Mouse (Mus musculus): ENCODE results near the gene Slc30a2. TPM values are rescaled to one million over a fixed set of nuclear protein-coding genes. Genes with fewer than 3 reads are reported as not detected.

The Slc30a2 gene
- total RNA-seq (2023), result under 1 TPM in 1 of 2 experiments, not detected in 1; 0.51 TPM

GRCm38 (mm10) chr4:134343071-134344031, at the start of gene Slc30a2:
Gene Slc30a2 (plus strand): TSS chr4:134343181.

DNA sequence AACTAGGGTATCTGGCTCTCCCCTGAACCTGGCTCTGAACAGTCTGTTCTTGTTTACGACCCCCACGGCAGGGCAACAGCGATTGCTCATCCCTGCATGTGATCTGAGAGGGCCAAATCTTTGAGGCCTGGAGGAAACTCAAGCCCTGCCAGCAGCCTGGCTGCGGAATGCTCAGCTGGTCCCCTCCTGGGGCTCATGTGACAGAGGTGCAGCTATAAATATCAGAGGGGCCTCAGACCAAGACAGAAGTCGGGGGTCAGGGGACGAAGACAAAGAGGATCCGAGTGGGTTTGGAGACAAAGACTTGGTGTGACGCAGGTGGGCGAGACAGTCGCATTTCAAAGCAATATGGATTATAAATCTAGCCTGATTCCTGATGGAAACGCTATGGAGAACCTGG, 28.1 kb upstream of the Slc30a2 start, which contains the start of gene Trim63:
Gene Trim63, plus strand, starts transcription at position 245 of the 400 bp plus-strand sequence.

GRCm38 (mm10) chr4:134383750-134384149, 40.8 kb downstream of the Slc30a2 start, which contains the start of gene Extl1:
Gene Extl1 (minus strand): TSS chr4:134383850.

GRCm38 (mm10) chr4:134395977-134396825, 53.2 kb downstream of the Slc30a2 start, which contains the start of gene Pafah2:
Gene Pafah2 (plus strand): TSS chr4:134396320.

Other genes starting within 250 kb of the Slc30a2 start
- gene Cd52, start 248.1 kb upstream of the Slc30a2 start, total RNA-seq (2023), result 1,000 to 10,000 TPM; 1,669 to 1,713 TPM
- 1 to 10 TPM; 6.1 to 8.0 TPM for gene Ubxn11, start 240.6 kb upstream of the Slc30a2 start, total RNA-seq (2023)
- gene Sh3bgrl3, start 214.4 kb upstream of the Slc30a2 start, total RNA-seq (2023), result 1,000 to 10,000 TPM; 1,034 to 1,041 TPM
- 10 to 100 TPM; 13.1 to 18.9 TPM for gene Cep85, start 156.1 kb upstream of the Slc30a2 start, total RNA-seq (2023)
- gene Gm7534, start 140.2 kb upstream of the Slc30a2 start, total RNA-seq (2023), result not detected
- not detected for gene Catsper4, start 115.8 kb upstream of the Slc30a2 start, total RNA-seq (2023)
- not detected for gene Cnksr1, start 104.8 kb upstream of the Slc30a2 start, total RNA-seq (2023)
- gene E130218I03Rik, start 99.5 kb upstream of the Slc30a2 start, total RNA-seq (2023), result not detected
- gene Zfp593, start 97.6 kb upstream of the Slc30a2 start, total RNA-seq (2023), result 1 to 10 TPM; 3.8 to 4.7 TPM
- gene Gm30191, start 96.2 kb upstream of the Slc30a2 start, total RNA-seq (2023), result not detected
- gene Grrp1, start 89.1 kb upstream of the Slc30a2 start, total RNA-seq (2023), result not detected
- gene Pdik1l, start 55.3 kb upstream of the Slc30a2 start, total RNA-seq (2023), result 10 to 100 TPM; 12.1 to 15.9 TPM
- gene Trim63, start 28.1 kb upstream of the Slc30a2 start, total RNA-seq (2023), result not detected
- not detected for gene Extl1, start 40.7 kb downstream of the Slc30a2 start, total RNA-seq (2023)
- 10 to 100 TPM; 12.9 to 16.8 TPM for gene Pafah2, start 53.1 kb downstream of the Slc30a2 start, total RNA-seq (2023)
- 100 to 1,000 TPM; 214 to 233 TPM for gene Stmn1, start 125.1 kb downstream of the Slc30a2 start, total RNA-seq (2023)
- 10 to 100 TPM; 31.3 to 32.0 TPM for gene Paqr7, start 153.5 kb downstream of the Slc30a2 start, total RNA-seq (2023)
- gene Aunip, start 167.8 kb downstream of the Slc30a2 start, total RNA-seq (2023), result 1 to 10 TPM; 4.7 to 6.8 TPM
- gene Mtfr1l, start 192.2 kb downstream of the Slc30a2 start, total RNA-seq (2023), result 10 to 100 TPM; 37.2 to 40.0 TPM
- gene Selenon, start 209.0 kb downstream of the Slc30a2 start, total RNA-seq (2023), result 100 to 1,000 TPM; 115 to 117 TPM

Measured in neutrophil, adult 59 days (primary cell).